Mouse (Mus musculus) 3134 (cell line): Measurements from ENCODE around the gene Frmd4a.
"Not testable (repeated sequence)": the region's sequence is repeated elsewhere in the genome, so short reads cannot be mapped to it uniquely, and the experiment has no call there.

ENCODE experiments used
- DNase-seq: peaks from one replicate; pipeline ENCODE4 v3.0.0-alpha.2; 2011; ENCODE audit warnings: low spot score; ENCODE audit not compliant: insufficient read length; ENCODE audit errors: extremely low read depth

The Frmd4a gene

GRCm38 (mm10) chr2:4327011-4327340 is 309.5 kb downstream of the Frmd4a start:
- no peak for DNase-seq

DNA sequence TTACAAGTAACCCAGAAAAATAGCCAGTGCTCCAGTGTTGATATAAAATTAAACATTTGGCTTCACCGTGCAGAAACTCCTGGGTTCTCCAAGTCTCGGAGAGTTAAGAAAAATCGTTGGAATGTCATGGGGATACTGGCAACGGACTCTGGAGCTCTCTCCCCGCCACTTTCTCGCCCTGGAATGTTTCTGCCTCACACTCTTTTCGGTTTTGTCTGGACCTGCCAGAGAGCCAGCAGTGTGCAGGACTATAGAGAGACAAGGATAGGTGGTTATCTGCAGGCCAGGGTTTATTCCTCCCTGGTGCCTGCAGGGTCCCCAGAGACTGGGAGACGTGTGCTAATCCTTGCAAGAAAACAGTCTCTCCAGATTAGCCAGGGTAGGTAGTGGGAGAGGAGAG is 314.9 kb downstream of the Frmd4a start:
- DNase-seq: no peak

DNA sequence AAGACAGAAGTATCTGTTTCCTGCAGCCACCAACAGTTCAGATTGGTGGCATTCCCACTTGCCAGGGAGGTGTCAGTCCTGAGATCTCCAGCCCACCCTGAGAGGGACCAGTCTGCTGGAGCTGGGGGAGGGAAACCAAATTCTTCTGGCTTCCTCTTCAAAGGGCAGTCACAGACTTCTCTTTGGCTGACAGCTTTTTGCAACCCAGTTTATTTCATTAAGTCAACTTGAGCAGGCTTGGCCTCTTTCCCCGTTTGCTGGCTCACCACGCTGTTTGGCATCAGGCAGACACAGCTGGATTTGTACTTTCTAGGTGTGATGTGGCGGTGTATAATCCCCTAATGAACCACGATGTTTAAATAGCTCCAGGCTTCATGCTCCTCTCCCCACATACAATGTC is 316.7 kb downstream of the Frmd4a start:
- no peak for DNase-seq

GRCm38 (mm10) chr2:4334936-4335335 is 317.4 kb downstream of the Frmd4a start:
- DNase-seq: no peak

DNA sequence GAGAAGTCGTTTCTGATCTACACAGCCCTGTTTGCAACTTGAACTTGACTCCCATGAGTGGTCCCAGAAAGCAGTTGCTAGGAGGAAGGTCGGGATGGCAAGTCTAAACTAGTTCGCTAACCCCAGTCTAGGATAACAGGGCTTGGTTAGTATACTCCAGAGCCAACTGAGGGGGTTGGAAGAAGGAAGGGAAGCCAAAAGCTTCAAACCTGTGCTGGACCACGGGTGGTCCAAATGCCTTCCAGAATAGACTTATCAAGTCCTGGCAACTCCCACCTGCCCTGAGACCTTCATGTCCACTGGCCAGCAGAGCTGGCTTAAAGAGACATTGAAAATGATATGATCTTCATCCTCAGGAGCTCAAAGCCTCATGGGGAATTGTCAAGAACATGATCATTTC is 318.4 kb downstream of the Frmd4a start:
- DNase-seq: no peak

- not testable (repeated sequence) for DNase-seq
Observed at GRCm38 (mm10) chr2:4338290-4338689, 320.8 kb downstream of the Frmd4a start.

GRCm38 (mm10) chr2:4339128-4339527 is 321.6 kb downstream of the Frmd4a start:
- DNase-seq: no peak

GRCm38 (mm10) chr2:4339530-4340218 is 322.2 kb downstream of the Frmd4a start:
- no peak for DNase-seq

DNA sequence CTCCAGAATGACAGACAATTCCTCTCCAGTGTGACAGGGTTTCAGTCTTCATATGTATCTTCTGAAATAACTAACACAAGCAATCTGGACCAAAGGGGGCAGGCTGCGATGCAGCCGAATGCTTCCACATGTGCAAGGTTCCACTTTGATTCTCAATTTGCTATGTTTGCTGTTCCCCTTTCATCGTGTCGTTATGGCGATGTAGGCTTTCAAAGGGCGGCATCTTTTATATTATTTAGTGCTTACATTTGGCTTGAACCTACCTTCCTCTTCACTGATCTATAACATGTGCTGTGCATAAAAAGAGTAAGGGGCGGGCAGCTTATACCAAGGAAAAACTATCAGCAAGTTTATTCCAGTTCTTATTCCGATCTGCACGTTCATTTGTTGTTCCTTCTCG is 322.9 kb downstream of the Frmd4a start:
- DNase-seq: no peak

DNA sequence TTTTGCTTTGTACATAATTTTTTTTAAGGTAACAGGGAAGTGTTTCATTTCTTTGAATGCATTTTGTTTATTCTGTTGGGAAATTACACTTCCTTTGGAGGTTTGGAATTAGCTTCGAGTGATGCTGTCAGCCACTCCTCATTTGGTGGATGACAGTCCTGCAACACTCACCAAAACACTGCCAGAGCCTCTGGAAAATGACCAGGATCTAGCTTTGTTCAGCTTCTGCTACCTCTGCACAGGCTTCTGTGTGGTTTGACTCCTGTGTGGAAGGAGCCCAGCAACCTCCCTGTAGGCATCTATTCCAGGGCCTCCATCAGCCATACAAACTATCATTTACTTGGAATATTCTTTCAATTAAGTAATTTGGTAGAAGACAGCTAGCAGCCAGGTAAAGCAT is 323.6 kb downstream of the Frmd4a start:
- no peak for DNase-seq

DNA sequence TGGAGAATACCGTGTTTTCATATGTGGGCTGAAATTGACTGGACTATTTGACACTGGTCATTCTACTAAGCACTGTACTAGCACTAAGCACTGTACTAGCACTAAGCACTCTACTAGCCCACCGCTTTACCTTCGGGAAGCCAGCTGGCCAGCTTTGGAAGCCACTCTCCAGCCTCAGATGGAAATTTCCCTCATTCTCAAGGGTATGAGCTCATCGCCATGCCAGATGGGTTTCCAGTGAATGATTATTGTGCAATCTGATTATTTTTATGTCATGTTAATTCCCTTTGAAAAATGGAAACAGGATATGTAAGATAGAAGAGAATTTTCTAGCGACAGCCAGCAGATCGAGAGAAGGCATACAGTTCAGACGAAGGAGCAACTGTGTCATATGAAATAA is 324.5 kb downstream of the Frmd4a start:
- no peak for DNase-seq

DNA sequence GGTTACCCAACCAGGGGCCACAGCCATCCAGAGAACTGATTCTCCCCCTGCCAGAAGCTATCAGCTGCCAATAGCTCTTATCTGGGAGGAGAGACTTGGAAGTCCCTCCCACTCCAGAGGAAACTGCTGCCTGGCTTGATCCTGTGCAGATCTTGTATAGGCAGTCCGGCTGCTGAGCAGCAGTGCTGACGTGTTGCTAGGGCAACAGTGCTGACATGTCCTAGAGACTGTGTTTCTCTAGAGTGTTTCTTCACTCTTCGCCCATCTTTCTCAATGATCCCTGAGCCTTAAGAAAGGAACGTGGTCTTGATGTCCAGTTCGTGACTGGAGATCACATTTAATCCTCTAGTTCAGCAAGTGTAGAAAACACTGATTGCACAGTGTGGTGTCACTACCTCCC is 326.9 kb downstream of the Frmd4a start:
- DNase-seq: no peak

GRCm38 (mm10) chr2:4346232-4346631 is 328.7 kb downstream of the Frmd4a start:
- DNase-seq: no peak

GRCm38 (mm10) chr2:4346953-4347352 is 329.4 kb downstream of the Frmd4a start:
- DNase-seq: no peak

DNA sequence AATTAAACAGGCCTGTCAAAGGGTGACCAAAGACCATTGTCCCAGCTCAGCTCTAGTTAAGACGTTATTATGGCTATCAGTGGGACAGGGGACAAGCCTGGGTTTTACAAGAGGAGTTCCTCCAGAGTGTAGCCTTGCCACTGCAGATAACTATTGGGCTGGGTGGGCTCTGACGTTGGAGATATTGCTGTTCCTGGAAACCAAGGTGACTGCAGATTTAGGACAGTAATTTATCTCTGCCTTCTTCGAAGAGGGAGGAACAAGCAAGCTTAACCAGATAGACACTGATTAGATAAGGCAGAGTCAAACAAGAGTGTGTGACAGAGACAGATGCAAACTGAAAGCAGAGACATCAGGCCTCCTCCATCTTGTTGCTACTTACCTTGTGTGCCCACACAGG is 330.3 kb downstream of the Frmd4a start:
- DNase-seq: no peak

DNA sequence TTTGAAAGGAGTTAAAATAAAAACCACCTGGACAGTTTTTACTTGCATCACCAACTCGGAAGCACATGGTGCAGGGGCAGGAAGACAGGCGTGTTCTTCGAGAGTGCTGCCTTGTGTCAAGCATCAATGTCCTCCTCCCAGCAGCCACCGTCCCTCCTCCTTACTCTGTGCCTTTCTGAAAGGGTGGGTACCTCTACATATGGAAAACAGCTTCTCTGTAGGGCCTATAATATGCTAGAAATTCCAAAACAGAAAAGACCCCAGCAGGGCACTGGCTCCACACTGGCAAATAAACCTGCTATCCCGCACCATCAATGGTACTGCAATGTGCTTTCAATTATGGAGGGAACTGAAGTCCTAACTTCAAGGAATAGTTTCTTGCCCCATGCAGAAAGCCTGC is 331.0 kb downstream of the Frmd4a start:
- DNase-seq: no peak

- no peak for DNase-seq
Observed at GRCm38 (mm10) chr2:4356812-4357384, 339.4 kb downstream of the Frmd4a start.

GRCm38 (mm10) chr2:4361981-4362834 is 344.7 kb downstream of the Frmd4a start:
- no peak for DNase-seq

- DNase-seq: no peak
Observed at GRCm38 (mm10) chr2:4364908-4365307, 347.4 kb downstream of the Frmd4a start.

DNA sequence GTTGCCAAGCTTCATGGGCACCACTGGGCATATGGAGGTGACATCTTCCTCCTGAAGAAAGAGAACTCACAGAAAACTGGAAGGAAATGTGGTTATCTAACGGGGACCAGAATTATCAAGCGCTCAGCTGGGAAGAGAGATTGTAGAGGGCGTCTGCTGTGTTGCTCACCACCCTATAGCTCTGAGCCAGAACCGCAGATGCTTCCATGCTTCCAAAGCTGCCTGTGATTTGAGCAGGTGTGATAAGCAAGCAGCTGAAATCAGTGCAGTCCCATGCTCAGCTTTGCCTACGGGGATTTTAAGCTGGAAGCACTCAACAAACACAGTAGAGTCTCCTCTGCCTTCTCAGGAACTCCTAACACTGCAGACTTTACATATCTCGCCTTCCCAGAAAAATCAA is 351.0 kb downstream of the Frmd4a start:
- DNase-seq: no peak

DNA sequence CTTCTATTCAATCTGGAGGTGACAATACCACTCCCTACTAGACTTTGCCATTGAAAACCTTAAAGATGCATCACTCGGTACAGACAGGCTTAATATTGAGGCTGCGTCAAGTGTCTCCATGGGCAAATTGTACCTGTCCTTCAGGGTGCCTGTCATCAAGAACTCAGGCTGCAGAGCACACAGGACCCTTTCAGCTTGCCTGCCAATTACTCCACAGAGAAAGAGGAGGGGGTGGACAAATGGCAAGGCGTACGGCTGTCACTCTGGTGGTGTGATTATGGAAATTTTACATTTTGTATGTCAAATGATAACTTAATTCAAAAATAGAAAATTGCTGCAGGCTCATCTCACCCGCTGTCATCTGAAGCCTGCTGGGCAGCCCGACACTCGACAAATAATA is 353.0 kb downstream of the Frmd4a start:
- DNase-seq: no peak

- DNase-seq: no peak
Observed at GRCm38 (mm10) chr2:4371341-4371740, 353.8 kb downstream of the Frmd4a start.
